Mouse (Mus musculus) adrenal gland, adult 2 months (tissue): ENCODE measurements at regions not wholly inside any gene's neighbourhood (a gene's known extent, or its start where the extent isn't known, plus 50 kb on each side); places are given as distances from the start of the nearest gene placed in this dataset.
A peak's percentile ranks its signal among the peaks of the same experiment; 100 is the strongest.

Experiments used
- DNase-seq: peaks from one replicate; pipeline ENCODE4 v3.0.0; 2021

DNA sequence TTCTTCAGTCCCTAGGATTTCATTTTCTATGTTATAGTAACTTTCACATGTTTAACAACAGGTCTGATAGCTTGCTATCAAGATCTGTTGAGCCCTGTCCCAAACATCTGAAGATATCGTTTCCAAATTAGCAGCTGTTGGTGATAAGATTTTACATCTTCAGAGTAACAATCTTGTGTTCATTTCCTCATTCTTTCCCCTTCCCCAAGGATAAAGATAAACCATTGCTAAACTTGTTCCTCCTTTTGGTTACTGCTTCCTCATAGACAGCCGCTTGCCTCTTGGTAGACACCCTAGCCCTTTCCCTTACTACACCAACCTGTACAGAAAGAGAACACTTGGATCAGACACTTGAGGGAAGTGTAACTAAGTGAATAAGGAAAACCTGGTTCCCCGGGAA is 58.6 kb downstream of the Kcnrg start:
- no peak for DNase-seq

DNA sequence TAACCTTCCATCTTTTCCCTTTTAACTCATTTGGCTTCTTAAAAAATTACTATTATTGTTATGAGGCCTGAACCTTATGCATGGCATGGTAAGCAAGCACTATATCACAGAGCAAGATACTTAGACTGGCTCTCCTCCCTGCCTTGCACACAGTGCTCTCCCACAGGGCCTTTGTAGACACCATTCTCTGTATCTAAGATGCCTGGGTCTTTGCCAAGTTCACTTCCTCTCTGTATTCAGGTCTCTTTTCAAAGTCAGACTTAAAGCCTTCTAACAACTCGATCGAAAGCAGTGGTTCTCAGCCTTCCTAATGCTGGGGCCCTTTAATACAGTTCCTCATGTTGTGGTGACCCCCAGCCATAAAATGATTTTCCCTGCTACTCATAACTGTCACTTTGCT is 65.9 kb downstream of the Kcnrg start:
- DNase-seq: no peak

DNA sequence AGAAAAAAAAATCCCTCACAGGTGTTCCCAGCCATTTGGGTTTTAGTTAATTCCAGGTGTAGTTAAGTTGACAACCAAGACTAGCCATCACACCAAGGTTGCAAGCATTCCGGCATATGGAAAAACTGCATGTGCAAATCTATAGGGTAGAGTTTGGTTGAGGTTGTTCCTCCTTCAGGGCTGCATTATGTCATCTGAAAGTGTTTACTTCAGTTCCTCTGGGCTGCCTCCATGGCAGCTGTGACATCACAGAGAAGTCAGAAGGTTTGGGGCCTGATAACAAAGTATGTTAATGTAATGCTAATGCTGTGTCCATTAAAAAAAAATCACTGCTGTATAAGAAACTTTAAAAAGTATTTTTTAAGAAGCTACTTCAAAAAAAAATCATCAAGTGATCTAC is 70.8 kb downstream of the Kcnrg start:
- DNase-seq: no peak

GRCm38 (mm10) chr14:61680818-61681707 is 73.8 kb downstream of the Kcnrg start:
- DNase-seq: peak; percentile 95

DNA sequence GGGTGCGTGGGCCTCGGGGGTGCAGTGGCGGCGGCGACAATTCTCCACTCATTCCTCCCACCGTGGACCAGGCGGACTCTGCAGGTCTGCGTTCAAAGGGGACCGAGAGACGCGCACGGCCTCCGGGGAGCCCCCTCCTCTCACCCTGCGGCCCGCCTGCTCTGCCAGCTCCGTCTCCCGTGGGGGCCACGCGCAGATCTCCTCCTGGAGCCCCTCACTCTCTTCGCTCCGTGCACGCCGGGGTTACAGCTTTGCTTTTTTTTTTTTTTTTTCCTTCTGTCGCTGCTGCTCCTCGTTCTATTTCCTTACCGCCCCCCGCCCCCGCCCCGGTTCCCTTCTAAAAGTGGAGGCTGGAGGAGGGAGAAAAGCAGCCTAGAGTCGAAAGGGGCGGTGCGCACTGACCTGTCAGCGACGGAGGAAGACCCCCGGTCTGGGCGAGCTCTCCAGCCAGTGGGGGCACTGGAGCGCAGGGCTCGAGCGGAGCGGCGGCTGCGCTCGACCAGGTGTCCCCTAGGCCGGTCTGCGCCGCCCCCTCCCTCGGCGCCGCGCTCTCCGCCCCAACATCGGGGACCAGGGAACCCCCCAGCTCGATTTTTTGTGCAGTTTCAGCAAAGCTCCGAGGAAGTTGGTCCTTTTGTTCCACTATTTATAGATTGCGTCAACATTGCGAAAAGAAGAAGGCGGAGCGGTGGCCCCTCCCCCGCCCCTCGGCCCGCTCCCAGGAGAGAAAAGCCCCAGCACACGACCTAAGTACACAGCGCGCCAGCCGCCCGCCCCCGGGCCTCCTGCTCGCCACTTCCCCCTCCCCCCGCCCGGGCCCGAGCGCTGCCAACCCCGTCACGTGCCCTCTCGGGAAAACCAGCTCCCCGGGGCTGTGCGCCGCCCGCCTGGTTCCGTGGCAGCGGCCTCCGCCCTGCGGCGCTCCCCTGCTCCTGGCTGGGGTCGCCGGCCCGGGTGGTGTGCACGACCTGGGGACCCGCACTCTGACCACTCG is 74.7 kb downstream of the Kcnrg start:
- DNase-seq: peak; percentile 96

DNA sequence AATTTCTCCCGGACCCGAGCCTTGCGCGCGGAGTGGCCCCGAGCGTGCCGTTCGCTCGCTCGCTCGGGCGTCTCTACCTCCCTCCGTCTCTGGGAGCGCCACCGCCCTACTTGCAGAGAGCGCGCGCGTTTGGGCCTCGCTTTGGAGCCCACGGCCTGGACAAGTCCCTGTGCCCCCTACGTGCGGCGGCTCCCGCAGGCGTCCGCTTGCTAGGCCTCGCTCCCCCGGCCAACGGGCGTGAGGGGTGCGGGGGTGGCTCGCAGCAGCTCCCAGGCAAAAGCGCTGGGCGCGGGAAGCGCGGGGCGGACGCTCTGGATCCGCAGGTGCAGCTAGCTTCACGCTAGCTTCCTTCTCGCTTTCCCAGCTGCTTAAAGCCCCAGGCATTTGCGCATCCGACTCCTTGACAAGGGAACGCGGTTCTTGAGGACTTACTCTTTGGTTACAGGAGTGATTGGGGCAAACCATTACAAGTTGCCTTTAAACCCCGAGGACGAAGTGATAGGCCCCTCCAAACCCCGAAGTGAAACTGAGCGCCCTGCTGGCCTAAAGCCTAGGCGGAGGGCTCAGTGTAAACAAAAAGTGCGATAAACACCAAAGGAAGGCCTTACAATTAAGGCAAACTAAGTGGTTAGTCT is 75.6 kb downstream of the Kcnrg start:
- no peak for DNase-seq

DNA sequence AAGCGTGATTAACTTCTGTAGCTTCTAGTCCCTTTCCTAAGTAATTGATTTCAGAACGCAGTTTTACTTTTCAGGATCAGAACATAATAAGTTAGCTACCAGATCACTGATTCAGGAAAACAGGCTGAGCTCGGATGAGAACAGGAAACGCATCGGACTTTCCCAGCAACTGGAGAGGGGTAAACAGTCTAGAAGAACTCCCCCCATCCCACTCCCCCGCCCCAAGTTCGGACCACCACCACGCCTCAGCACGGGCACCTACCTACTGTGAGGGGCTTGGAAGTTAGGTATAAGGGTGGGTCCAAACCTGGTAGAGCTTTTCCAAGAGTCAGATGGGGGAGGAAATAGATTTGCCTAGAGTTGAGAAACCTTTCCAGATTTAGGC is 76.1 kb downstream of the Kcnrg start:
- DNase-seq: peak; percentile 53

GRCm38 (mm10) chr14:61683791-61684411 is 76.6 kb downstream of the Kcnrg start:
- peak; percentile 55 for DNase-seq

DNA sequence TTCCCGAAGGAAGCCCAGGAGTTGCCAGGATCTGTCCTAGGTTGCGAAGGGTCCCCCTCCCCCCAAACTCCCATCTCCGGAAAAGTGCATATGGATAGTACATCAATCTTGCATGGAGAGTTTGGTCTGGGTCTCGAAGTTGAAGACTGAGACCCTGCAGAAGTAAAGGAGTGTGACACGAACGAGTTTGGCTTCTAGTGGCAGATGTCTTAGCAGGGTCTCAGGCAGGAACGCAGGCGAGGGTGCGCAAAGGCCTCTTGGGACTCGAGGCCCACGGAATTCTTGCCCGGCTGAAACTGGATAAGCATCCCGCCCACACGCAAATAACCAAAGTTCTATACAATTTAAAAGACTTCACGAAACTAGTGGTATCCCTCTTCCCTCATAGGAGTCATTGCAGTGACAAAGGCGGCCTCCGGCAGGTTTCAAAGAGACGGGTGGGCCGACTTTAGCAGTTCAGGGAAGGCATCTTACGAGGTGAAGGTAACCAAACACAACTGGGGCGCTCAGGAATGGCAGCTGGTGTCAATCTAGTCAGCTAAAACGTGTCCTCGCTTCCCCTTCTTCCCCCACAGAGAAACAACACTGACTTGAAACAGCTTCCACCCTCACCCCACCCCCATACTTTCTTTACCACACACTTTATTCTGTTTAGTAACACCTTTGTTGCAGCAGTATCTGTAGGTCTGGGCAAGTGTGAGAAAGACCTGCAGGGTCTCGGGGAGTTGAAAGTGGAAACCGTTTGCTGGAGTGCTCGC is 77.4 kb downstream of the Kcnrg start:
- DNase-seq: no peak

GRCm38 (mm10) chr14:61685231-61685800 is 78.1 kb downstream of the Kcnrg start:
- DNase-seq: no peak

GRCm38 (mm10) chr14:61686101-61686691 is 78.9 kb downstream of the Kcnrg start:
- DNase-seq: peak; percentile 40

- DNase-seq: peak; percentile 76
Observed at GRCm38 (mm10) chr14:61686821-61687341, 79.6 kb downstream of the Kcnrg start.

DNA sequence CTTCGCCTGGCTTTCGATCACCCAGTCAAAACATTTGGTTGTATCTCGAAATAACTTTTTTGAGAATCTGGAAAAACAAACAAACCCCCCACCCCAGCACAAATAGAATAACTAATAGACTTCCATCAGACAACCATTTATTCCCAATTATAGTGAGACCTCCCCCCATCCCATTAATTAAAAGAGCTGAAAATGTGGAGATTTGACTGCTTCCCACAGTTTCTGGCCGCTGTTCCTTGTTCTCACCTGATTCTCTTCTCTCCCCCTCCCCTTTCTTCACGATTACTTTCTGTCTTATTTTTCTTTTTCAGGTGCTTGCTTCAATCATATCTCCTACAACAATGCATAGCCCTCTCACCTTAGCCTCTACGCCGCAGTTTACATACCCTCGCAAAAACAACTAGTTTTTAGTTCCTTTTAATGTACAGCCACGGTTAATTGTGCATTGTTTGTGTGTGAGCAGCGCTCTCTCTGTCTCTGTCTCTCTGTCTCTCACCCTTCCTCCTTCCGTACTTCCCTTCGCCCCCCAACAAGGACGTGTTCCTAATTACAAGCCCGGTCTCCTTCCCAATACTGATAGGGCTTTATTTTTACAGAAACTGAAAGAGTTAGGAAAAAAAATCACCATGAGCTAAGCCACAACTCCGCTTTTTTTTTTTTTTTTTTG is 80.2 kb downstream of the Kcnrg start:
- no peak for DNase-seq

DNA sequence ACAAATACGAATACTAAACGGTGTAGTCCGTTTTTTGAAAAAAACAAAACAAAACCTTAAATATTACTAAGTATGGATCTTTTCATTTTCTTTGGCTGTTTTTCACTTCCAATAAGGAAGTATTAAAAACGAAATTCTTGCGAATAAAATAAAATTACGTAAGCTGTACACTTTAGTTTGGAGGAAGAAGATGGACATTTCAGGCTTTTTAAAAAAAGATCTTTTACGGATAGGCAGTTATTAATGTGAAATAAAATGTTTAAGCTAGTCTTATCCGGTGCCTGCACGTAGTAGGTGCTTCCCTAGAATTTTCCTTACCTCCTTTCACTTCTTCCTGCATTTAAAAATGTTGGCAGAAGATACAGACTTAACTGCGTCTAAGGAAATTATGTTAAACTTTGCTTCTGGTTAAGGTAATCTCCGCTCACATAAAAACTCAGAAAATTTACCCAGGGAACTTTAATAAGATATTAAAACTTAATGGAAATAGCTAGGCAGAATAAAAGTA is 80.8 kb downstream of the Kcnrg start:
- no peak for DNase-seq

DNA sequence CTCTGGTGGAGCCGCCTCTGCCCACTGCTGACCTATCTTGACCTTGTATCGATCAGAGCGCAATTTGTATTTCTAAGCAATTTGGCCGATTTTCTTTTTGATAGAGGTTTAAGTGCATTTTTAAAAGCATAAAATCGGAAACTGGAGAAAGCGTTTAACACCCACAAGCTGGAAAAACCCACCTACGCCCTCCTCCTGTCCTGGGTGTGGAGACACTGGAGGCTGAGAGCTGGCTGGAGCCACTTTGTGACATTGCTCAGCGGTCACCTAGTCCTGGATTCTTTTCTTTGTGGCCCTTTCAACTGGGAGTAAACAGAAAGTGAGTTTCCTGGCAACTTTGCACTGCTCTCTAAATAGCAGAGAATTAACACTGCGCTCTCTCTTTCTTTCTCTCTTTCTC is 81.4 kb downstream of the Kcnrg start:
- peak; percentile 17 for DNase-seq

- peak; percentile 14 for DNase-seq
Observed at GRCm38 (mm10) chr14:61689281-61689680, 82.0 kb downstream of the Kcnrg start.

DNA sequence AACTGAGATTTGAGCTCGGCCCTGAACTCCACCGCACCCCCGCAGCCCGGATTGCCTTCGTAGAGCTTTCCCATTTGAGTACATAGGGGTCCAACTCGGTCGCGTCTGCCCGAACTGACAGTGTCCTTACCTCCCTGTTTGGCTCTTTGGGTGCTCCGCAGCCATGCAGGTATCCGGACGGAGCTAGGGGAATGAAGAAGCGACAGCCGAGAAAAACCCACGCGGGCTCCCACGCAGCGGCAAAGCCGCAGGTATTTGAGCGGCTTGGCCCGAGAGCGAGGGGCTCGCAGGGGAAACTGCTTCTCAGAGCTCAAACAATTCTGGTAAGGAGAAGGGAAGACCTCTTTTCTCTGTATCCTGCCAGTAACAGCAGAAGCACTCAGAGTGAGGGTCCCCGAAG is 82.5 kb downstream of the Kcnrg start:
- DNase-seq: no peak

DNA sequence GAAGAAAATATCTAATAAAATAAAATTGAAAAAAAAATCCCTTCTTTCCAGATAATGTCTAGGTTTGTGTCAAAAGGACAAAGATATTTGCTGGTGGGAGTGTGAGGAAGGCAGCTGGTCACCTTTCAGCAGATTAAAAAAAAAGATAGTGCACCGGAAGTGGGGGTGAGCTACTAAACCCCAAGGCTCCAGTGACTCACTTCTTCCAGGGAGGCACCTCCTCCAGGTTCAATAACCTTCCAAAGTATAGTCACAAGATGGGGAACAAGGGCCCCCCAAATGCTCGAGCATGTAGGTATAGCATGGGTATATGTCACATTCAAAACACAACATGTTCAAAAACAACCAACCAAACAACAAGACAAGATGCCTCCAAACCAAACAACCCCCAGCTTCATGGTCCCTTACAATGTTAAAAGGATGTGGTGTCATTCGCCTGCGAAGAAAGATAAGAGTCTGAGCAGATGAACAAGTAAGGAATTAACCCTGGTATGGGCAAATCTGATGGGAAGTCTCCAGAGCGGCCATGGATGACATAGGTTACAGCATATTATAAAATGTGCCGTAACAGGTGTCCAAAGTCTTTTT is 84.6 kb downstream of the Kcnrg start:
- DNase-seq: no peak

- DNase-seq: peak; percentile 14
Observed at GRCm38 (mm10) chr14:61694796-61695195, 87.5 kb downstream of the Kcnrg start.
